Mouse (Mus musculus) liver, adult 2 months (tissue): ENCODE measurements around the gene Arhgap22. TPM values are rescaled to one million over a fixed set of nuclear protein-coding genes. Genes with fewer than 3 reads are reported as not detected.

Experiments used
- DNase-seq: peaks from one replicate; pipeline ENCODE4 v3.0.0-alpha.2; 2011; ENCODE audit warnings: low read depth, low spot score; ENCODE audit errors: extremely low read depth
- H3K27ac ChIP-seq: fragments of 200-500 bp; replicated peaks from 2 replicates; pipeline ENCODE4 v1.5.1; 2012; ENCODE audit warnings: low read depth, mild to moderate bottlenecking, control low read depth, inconsistent platforms, low read length; ENCODE audit not compliant: insufficient read depth
- H3K27me3 ChIP-seq: fragments of 200-500 bp; 2 replicates; pipeline ENCODE4 v1.6.1; 2012; ENCODE audit warnings: mild to moderate bottlenecking, moderate library complexity, low read length, inconsistent platforms; ENCODE audit not compliant: control insufficient read depth, insufficient read depth
- H3K36me3 ChIP-seq: fragments of 200-500 bp; 2 replicates; pipeline ENCODE4 v1.6.1; 2012; ENCODE audit warnings: low read length, inconsistent platforms; ENCODE audit not compliant: control insufficient read depth, insufficient read depth
- H3K4me1 ChIP-seq: fragments of 200-500 bp; 2 replicates; pipeline ENCODE4 v1.6.1; 2011; ENCODE audit warnings: low read length; ENCODE audit not compliant: control insufficient read depth, insufficient read depth
- H3K4me3 ChIP-seq: fragments of 200-500 bp; 2 replicates; pipeline ENCODE4 v1.5.1; 2011; ENCODE audit warnings: low read depth, mild to moderate bottlenecking, control low read depth, low read length, moderate library complexity; ENCODE audit not compliant: insufficient read depth
- H3K79me2 ChIP-seq: fragments of 200-500 bp; 2 replicates; pipeline ENCODE4 v1.6.1; 2012; ENCODE audit warnings: inconsistent platforms, mild to moderate bottlenecking, low read length, moderate library complexity; ENCODE audit not compliant: control insufficient read depth, insufficient read depth
- H3K9ac ChIP-seq: fragments of 200-500 bp; 2 replicates; pipeline ENCODE4 v1.6.1; 2012; ENCODE audit warnings: low read depth, mild to moderate bottlenecking, control low read depth, inconsistent platforms, low read length
- CTCF ChIP-seq: fragments of 200-500 bp; IDR thresholded peaks from 2 replicates; pipeline ENCODE4 v1.5.1; 2011; ENCODE audit warnings: low read depth, low read length, control low read depth
- POLR2A ChIP-seq: fragments of 200-500 bp; IDR thresholded peaks from 2 replicates; pipeline ENCODE4 v1.6.1; 2011; ENCODE audit warnings: low read length, control low read depth; ENCODE audit not compliant: insufficient read depth; ENCODE audit errors: extremely low read depth
- WGBS: fragments of 180-500 bp; shearing (Covaris S2); methylation state at CpG from one replicate; pipeline ENCODE4 v1.1.7; 2018; 5-methylcytosine and 5-hydroxymethylcytosine counted together
- polyA plus RNA-seq: library from polyadenylated mRNA; depleted of rRNA; stranded (reverse); fragments of >200 nt; gene quantifications from 2 replicates; pipeline ENCODE4 v1.2.3, GENCODE M21; 2012
- total RNA-seq: library from RNA; depleted of rRNA; stranded (reverse); fragments of >200 nt; gene quantifications from 2 replicates; pipeline ENCODE4 v1.2.3, GENCODE M21; 2014

Gene Arhgap22
- total and polyA plus RNA-seq, 2 experiments = 0.09 to 0.57 TPM

DNA sequence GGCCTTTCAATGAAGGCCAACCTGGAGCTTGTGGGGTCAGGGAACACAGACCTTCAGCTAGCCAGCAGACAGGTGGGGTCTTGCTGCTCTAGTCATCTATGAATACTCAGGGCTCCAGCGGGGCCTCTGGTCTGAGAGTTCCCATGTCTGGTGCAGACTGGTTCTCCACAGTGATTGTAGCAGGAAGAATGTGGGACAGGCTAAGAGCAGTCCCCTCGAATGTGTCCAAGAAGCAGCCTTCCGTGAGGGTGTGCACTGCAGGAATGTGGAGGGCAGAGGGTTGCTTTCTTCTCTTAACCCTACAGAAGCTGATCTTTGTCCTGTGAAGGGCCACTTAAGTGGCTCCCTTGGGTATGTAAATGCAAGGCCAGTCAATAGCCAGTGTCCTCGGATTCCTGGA lies 98.5 kb downstream of the Arhgap22 start:
- Histone ChIP-seq H3K9ac (no peak overlapping the region), H3K4me1 (no peaks in the 10 kb centered on the region), H3K79me2 (no peaks in the 10 kb centered on the region), H3K27ac (no peak overlapping the region), H3K4me3 (no peak overlapping the region), H3K36me3 (no peaks in the 10 kb centered on the region), H3K27me3 (no peaks in the 10 kb centered on the region)
- 84% methylated on average over 4 of the region's 4 CpGs for WGBS
- no peak for DNase-seq
- no peak for TF ChIP-seq CTCF
- TF ChIP-seq POLR2A = no peak

DNA sequence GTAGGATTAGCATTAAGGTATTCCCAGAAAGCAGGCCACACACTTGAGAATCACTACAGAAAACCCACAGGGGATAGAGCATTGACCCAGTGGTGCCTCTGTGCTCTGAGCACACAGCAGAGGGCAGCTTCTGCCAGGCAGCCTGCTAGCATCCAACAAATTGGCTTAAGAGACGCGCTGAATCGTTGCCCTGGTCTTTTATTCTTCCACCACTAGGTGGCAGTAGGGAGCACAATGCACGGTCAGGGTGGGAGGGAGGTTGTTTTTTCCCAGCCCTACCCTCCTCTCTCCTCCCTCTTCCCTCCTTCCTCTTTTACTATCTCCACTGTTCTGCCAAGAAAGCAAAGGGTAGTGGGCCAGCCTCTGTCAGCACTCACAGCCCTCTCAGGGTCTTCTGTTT lies 99.8 kb downstream of the Arhgap22 start:
- Histone ChIP-seq H3K36me3 (no peaks in the 10 kb centered on the region), H3K9ac (no peak overlapping the region), H3K27ac (no peak overlapping the region), H3K4me3 (no peak overlapping the region), H3K79me2 (no peaks in the 10 kb centered on the region), H3K27me3 (no peaks in the 10 kb centered on the region), H3K4me1 (no peaks in the 10 kb centered on the region)
- under 1% methylated on average over 4 of the region's 4 CpGs for WGBS
- peak; percentile 43 for DNase-seq
- TF ChIP-seq CTCF (peak; percentile 90), POLR2A (no peak)

DNA sequence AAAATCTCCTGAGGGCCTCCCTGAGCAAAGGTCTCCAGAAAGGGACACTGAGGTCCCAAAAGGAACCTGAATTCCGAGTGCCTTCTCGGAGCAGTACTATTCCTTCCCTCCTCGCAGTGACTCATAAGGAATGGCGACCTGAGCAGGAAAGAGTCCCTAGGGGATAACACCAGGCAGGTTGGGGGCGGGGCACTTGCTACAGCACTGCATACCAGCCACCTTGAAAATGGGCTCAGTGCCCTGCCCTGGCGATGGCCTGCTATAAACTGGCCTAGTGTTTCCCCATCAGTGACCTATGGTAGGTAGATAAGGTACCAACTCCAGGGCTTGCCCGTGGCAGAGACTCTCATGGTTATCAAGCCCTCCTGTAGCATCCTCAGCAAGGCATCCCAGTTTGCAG lies 100.3 kb downstream of the Arhgap22 start:
- Histone ChIP-seq H3K27ac (no peak overlapping the region), H3K4me1 (no peaks in the 10 kb centered on the region), H3K36me3 (no peaks in the 10 kb centered on the region), H3K79me2 (no peaks in the 10 kb centered on the region), H3K4me3 (no peak overlapping the region), H3K9ac (no peak overlapping the region), H3K27me3 (no peaks in the 10 kb centered on the region)
- WGBS = 49% methylated on average over 7 of the region's 7 CpGs
- no peak for DNase-seq
- TF ChIP-seq CTCF = no peak
- TF ChIP-seq POLR2A = no peak

DNA sequence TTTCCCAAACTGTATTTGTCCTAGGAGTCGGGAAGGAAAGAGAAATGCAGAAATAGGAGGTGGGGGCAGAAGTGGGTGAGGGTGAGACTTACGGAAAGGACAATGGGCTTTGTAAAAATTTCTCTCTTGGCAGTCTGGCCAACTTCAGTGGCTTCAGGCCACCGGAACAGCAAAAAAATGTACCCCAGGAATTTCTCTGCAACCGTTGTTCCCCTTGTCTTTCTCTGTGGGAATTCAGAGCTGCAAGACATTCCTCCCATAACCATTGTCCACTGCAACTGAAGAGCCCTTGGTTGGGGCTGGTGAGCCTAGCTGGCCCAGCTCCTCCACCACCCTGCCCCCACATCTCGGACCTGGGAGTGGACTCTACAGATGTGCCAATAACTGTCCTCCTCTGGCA lies 101.3 kb downstream of the Arhgap22 start:
- no peak for DNase-seq
- H3K79me2 ChIP-seq = no peaks in the 10 kb centered on the region
- WGBS = 74% methylated on average over 5 of the region's 5 CpGs
- no peak overlapping the region for H3K27ac ChIP-seq
- no peak overlapping the region for H3K9ac ChIP-seq
- no peak for TF ChIP-seq CTCF
- TF ChIP-seq POLR2A = no peak
- H3K36me3 ChIP-seq = no peaks in the 10 kb centered on the region
- no peak overlapping the region for H3K4me3 ChIP-seq
- no peaks in the 10 kb centered on the region for H3K27me3 ChIP-seq
- no peaks in the 10 kb centered on the region for H3K4me1 ChIP-seq

DNA sequence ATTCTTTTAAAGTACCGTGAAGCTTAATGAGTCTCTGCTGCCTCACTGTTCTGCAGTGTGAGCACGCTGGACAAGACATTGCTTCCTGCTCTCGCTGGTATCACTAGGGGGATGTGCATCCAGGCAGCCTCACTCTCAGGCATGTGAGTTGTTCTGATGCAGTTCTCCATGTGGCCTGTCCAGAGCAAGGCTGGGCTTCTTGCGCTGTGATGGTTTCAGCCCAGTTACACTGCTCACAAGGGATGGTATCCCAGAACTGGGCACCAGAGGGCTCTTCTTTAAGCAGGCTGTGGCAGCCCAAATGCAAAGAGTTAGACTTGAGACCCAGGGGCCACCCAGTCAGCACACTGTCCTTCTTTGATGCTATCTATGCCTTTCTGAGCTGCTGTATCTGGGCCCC lies 101.9 kb downstream of the Arhgap22 start:
- TF ChIP-seq POLR2A (no peak), CTCF (0 out of 2 replicates have a peak, but pooled peaks have one; percentile 6)
- 74% methylated on average over 4 of the region's 4 CpGs for WGBS

DNA sequence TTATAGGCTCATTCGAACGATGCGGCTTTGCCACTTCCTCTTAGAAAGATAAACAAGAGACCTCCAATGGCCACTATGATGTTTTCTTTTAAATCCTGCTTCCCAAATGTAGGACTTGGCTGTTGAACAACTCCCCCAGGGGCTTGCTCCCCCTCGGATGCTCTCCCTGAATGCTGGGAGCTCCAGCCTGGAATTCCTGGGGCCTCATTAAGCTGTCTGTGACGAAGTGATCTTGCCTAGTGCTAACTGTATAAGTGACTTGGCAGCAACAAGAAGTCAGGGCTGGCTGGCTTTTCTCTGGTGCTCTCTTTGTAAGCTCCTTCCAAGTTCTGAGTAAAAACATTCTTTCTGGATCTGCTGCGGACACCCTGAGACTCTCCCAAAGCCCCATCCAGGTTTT lies 104.1 kb downstream of the Arhgap22 start:
- 67% methylated on average over 6 of the region's 6 CpGs for WGBS
- Histone ChIP-seq H3K4me1 (peaks cover 6% of the 10 kb centered on the region), H3K27me3 (no peaks in the 10 kb centered on the region), H3K4me3 (no peak overlapping the region), H3K27ac (no peak overlapping the region), H3K9ac (no peak overlapping the region), H3K36me3 (no peaks in the 10 kb centered on the region), H3K79me2 (no peaks in the 10 kb centered on the region)
- no peak for DNase-seq
- TF ChIP-seq CTCF (no peak), POLR2A (no peak)

More for the DNA sequence above, 101.9 kb downstream of the Arhgap22 start:
- Histone ChIP-seq H3K36me3 (no peaks in the 10 kb centered on the region), H3K27me3 (no peaks in the 10 kb centered on the region), H3K9ac (no peak overlapping the region), H3K4me1 (peaks cover 5% of the 10 kb centered on the region), H3K79me2 (no peaks in the 10 kb centered on the region), H3K27ac (no peak overlapping the region), H3K4me3 (no peak overlapping the region)
- DNase-seq = no peak
